Mouse (Mus musculus): ENCODE data around the gene Azin2. TPM values are rescaled to one million over a fixed set of nuclear protein-coding genes. Genes with fewer than 3 reads are reported as not detected.

The Azin2 gene
- total RNA-seq, 4 experiments from 2014 or later = 46.0 to 102 (median 75.5) TPM

GRCm38 (mm10) chr4:128894112-128894511, 68.1 kb downstream of the Azin2 start:
- no peak for DNase-seq

- DNase-seq = no peak
Observed at GRCm38 (mm10) chr4:128892188-128892587, 70.1 kb downstream of the Azin2 start.

GRCm38 (mm10) chr4:128891746-128892145, 70.5 kb downstream of the Azin2 start:
- no peak for DNase-seq

- peak; percentile 49 for DNase-seq
Observed at GRCm38 (mm10) chr4:128891157-128891556, 71.1 kb downstream of the Azin2 start.

GRCm38 (mm10) chr4:128889752-128890630, 72.3 kb downstream of the Azin2 start:
- DNase-seq = no peak

GRCm38 (mm10) chr4:128888436-128888990, 73.7 kb downstream of the Azin2 start:
- no peak for DNase-seq

- DNase-seq = peak; percentile 66
Observed at GRCm38 (mm10) chr4:128887641-128888091, 74.6 kb downstream of the Azin2 start.

- DNase-seq = no peak
Observed at GRCm38 (mm10) chr4:128887026-128887425, 75.2 kb downstream of the Azin2 start.

- no peak for DNase-seq
Observed at GRCm38 (mm10) chr4:128886571-128886970, 75.7 kb downstream of the Azin2 start.

GRCm38 (mm10) chr4:128885540-128885939, 76.7 kb downstream of the Azin2 start:
- no peak for DNase-seq

GRCm38 (mm10) chr4:128884711-128885095, 77.5 kb downstream of the Azin2 start:
- no peak for DNase-seq

- peak; percentile 51 for DNase-seq
Observed at GRCm38 (mm10) chr4:128883801-128884710, 78.2 kb downstream of the Azin2 start.

- peak; percentile 62 for DNase-seq
Observed at GRCm38 (mm10) chr4:128883379-128883781, 78.9 kb downstream of the Azin2 start, which contains the start of gene Trim62. TSS of gene Trim62 (plus strand) at chr4:128883580.

Other genes starting within 250 kb of the Azin2 start
- gene A3galt2, start 207.1 kb downstream of the Azin2 start, total RNA-seq (2022) = under 1 TPM; 0.14 to 0.34 (median 0.15) TPM
- gene Zfp362, start 156.4 kb downstream of the Azin2 start, total RNA-seq (2022) = 10 to 100 TPM; 22.1 to 36.6 (median 27.9) TPM
- 10 to 100 TPM in 3 of 4 experiments, 1 to 10 TPM in 1; 9.0 to 14.6 (median 11.1) TPM for gene Trim62, start 78.9 kb downstream of the Azin2 start, total RNA-seq (2022)
- 10 to 100 TPM; 70.8 to 97.5 (median 88.9) TPM for gene Ak2, start 29.5 kb upstream of the Azin2 start, total RNA-seq (2022)
- gene Rnf19b, start 95.8 kb upstream of the Azin2 start, total RNA-seq (2022) = 10 to 100 TPM; 26.0 to 29.3 (median 28.3) TPM
- not detected for gene Tmem54, start 143.1 kb upstream of the Azin2 start, total RNA-seq (2022)
- gene Hpca, start 159.6 kb upstream of the Azin2 start, total RNA-seq (2022) = 1 to 10 TPM; 2.1 to 4.9 (median 3.6) TPM
- 1 to 10 TPM; 3.7 to 6.3 (median 4.7) TPM for gene Fndc5, start 174.6 kb upstream of the Azin2 start, total RNA-seq (2022)
- 10 to 100 TPM; 21.7 to 31.7 (median 25.4) TPM for gene S100pbp, start 227.3 kb upstream of the Azin2 start, total RNA-seq (2022)
- gene Yars, start 227.3 kb upstream of the Azin2 start, total RNA-seq (2022) = 100 to 1,000 TPM in 1 of 4 experiments, 10 to 100 TPM in 3; 83.3 to 108 (median 89.0) TPM